Mouse (Mus musculus) midbrain, postnatal 0 days (tissue): ENCODE data around the gene Ncbp3. TPM values are rescaled to one million over a fixed set of nuclear protein-coding genes. Genes with fewer than 3 reads are reported as not detected.
A peak's percentile ranks its signal among the peaks of the same experiment; 100 is the strongest.

Experiments
- ATAC-seq: fragments of 200-750 bp; cut with Nextera tagmentation; 2 replicates; pipeline ENCODE4 v1.8.0; 2017; ENCODE audit warnings: moderate number of reproducible peaks, mild to moderate bottlenecking, moderate TSS enrichment, moderate library complexity; ENCODE audit not compliant: low FRiP score
- DNase-seq: peaks from one replicate; pipeline ENCODE4 v3.0.0-alpha.2; 2015; ENCODE audit warnings: low spot score
- H3K27ac ChIP-seq: fragments of 300-500 bp; sonication (generic); 2 replicates; pipeline ENCODE4 v1.5.1; 2014; ENCODE audit warnings: low read depth, mild to moderate bottlenecking, low read length, mixed read lengths
- H3K27me3 ChIP-seq: fragments of 300-500 bp; sonication (generic); 2 replicates; pipeline ENCODE4 v1.6.1; 2014; ENCODE audit warnings: low read length, control low read depth, mixed read lengths; ENCODE audit not compliant: insufficient read depth
- H3K36me3 ChIP-seq: fragments of 300-500 bp; sonication (generic); 2 replicates; pipeline ENCODE4 v1.6.1; 2014; ENCODE audit warnings: low read length, control low read depth, mixed read lengths; ENCODE audit not compliant: insufficient read depth
- H3K4me1 ChIP-seq: fragments of 300-500 bp; sonication (generic); 2 replicates; pipeline ENCODE4 v1.6.1; 2014; ENCODE audit warnings: mild to moderate bottlenecking, control low read depth, antibody characterized with exemption, low read length, mixed read lengths; ENCODE audit not compliant: insufficient read depth
- H3K4me2 ChIP-seq: fragments of 300-500 bp; sonication (generic); 2 replicates; pipeline ENCODE4 v1.6.1; 2014; ENCODE audit warnings: low read depth, mild to moderate bottlenecking, low read length, mixed read lengths; ENCODE audit not compliant: poor library complexity, severe bottlenecking
- H3K4me3 ChIP-seq: fragments of 300-500 bp; sonication (generic); 2 replicates; pipeline ENCODE4 v1.5.1; 2014; ENCODE audit warnings: low read depth, mild to moderate bottlenecking, low read length, moderate library complexity
- H3K9ac ChIP-seq: fragments of 300-500 bp; sonication (generic); replicated peaks from 2 replicates; pipeline ENCODE4 v1.6.1; 2014; ENCODE audit warnings: mild to moderate bottlenecking, low read length, moderate library complexity, mixed read lengths; ENCODE audit not compliant: poor library complexity, severe bottlenecking
- H3K9me3 ChIP-seq: fragments of 300-500 bp; sonication (generic); 2 replicates; pipeline ENCODE4 v1.6.1; 2016; ENCODE audit warnings: low read length, control low read depth
- CTCF ChIP-seq: IDR thresholded peaks from 2 replicates; pipeline ENCODE4 v1.5.1; 2016; ENCODE audit warnings: antibody characterized with exemption, mild to moderate bottlenecking
- WGBS: fragments of 180-500 bp; shearing (Covaris S2); extraction: QIAGEN DNeasy Blood & Tissue Kit; methylation state at CpG from one replicate; pipeline ENCODE4 v1.1.7; 2014; 5-methylcytosine and 5-hydroxymethylcytosine counted together
- polyA plus RNA-seq: library from polyadenylated mRNA; unstranded; fragments of >200 nt; fragmentation: Nextera tagmentation; extraction: Ambion mirVana; gene quantifications from 2 replicates; pipeline ENCODE4 v1.2.1, GENCODE M21; 2015
- total RNA-seq: library from RNA; depleted of rRNA; stranded (reverse); fragments of >200 nt; gene quantifications from 2 replicates; pipeline ENCODE4 v1.2.3, GENCODE M21; 2014

Ncbp3 gene
- total and polyA plus RNA-seq, 2 experiments from 2014 or later, result 7.2 to 7.9 TPM

DNA sequence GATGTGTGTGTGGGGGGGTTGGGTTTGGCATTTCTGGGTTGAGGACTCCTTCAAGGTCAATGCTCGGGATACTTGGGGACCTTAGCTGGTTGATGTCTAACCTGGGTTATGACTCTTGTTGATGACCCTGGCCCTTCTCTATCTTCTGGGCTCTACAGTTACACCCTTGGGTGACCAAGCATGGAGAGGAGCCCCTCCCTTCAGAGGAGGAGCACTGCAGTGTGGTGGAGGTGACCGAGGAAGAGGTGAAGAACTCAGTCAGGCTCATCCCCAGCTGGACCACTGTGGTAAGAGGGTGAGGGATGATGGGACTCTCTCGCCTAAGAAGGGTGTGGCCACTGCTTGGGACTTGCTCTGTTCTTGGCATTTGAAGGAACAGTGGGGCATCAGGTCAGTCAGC is 9.9 kb upstream of the Ncbp3 start:
- Histone ChIP-seq H3K9me3 (no peaks in the 10 kb centered on the region), H3K4me2 (no peak overlapping the region), H3K36me3 (peaks cover 43% of the 10 kb centered on the region), H3K4me3 (no peak overlapping the region), H3K27ac (no peak overlapping the region), H3K9ac (no peak overlapping the region), H3K27me3 (no peaks in the 10 kb centered on the region), H3K4me1 (no peaks in the 10 kb centered on the region)
- no peak for ATAC-seq
- no peak for DNase-seq
- TF ChIP-seq CTCF, result no peak
- WGBS, result 87% methylated on average over 3 of the region's 3 CpGs

DNA sequence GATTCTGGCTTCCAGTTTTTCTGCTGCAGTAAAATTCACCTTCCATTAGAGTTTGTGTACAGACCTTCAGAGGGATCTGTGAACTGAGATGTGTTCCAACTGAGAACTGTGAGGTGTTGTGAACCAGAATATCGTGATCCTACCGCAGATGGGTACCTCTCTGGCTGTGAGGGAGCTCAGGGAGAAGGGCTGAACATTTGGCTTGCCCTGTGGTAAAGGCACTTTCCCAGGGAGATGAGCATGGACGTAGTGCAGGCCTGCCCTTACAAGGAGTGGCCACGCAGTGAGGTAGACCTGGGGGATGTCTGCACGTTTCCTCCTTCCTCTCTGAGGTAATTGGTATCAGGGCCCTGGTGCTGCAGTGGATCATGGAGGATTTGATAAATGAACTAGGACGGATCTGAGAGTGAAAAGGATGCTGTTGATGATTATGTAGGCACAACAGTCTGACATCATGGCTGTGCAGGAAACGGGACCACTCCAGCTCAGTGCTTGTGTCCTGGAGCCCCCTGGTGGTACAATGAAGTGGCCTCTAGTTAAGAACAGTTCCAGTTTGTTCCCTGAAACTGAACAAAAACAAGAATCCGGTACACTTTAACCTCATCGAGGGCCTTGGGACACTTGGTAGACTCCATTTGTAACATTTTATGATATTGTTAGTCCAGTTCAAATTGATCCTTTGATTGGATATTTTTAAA is 8.3 kb upstream of the Ncbp3 start:
- 60% methylated on average over 9 of the region's 9 CpGs for WGBS
- peak; percentile 71; the same call in 1 of the 2 replicates for ATAC-seq

DNA sequence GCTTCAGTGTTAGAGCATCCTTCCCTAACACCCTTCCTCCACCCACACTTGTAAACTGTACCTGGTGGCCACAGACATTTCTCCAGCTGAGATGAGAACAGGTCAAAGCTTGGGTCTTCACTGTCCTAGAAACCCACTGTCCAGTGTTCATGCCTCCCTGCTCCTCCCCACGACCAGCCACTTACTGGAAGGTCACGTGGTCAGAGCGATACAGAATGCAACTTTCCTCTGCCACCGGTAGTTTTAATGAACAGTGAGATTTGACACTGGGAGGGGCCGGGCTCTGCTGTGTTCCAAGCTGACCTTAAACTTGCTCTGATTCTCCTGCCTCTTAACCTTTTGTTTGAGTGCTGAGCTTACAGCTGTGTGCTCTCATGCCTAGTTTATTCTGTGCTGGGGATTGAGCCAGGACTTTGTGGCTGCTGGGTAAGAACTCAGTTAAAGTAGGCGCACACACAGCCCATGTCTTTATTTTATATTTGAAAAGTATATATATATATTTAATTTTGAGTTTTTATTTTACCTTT is 3.3 kb upstream of the Ncbp3 start:
- no peak overlapping the region for H3K9ac ChIP-seq
- H3K4me1 ChIP-seq, result no peaks in the 10 kb centered on the region; the same call in 1 of the 2 replicates
- no peak overlapping the region for H3K4me3 ChIP-seq
- H3K9me3 ChIP-seq, result no peaks in the 10 kb centered on the region
- 67% methylated on average over 6 of the region's 6 CpGs for WGBS
- peaks cover 16% of the 10 kb centered on the region for H3K36me3 ChIP-seq
- H3K4me2 ChIP-seq, result no peak overlapping the region
- no peak for DNase-seq
- no peak overlapping the region for H3K27ac ChIP-seq
- TF ChIP-seq CTCF, result no peak
- ATAC-seq, result no peak
- no peaks in the 10 kb centered on the region for H3K27me3 ChIP-seq

More for the DNA sequence above, 8.3 kb upstream of the Ncbp3 start:
- peak; percentile 87 for TF ChIP-seq CTCF
- Histone ChIP-seq H3K9me3 (no peaks in the 10 kb centered on the region), H3K4me1 (no peaks in the 10 kb centered on the region), H3K27me3 (no peaks in the 10 kb centered on the region), H3K36me3 (peaks cover 36% of the 10 kb centered on the region), H3K9ac (no peak overlapping the region), H3K27ac (no peak overlapping the region), H3K4me3 (no peak overlapping the region), H3K4me2 (no peak overlapping the region)
- DNase-seq, result peak; percentile 84

DNA sequence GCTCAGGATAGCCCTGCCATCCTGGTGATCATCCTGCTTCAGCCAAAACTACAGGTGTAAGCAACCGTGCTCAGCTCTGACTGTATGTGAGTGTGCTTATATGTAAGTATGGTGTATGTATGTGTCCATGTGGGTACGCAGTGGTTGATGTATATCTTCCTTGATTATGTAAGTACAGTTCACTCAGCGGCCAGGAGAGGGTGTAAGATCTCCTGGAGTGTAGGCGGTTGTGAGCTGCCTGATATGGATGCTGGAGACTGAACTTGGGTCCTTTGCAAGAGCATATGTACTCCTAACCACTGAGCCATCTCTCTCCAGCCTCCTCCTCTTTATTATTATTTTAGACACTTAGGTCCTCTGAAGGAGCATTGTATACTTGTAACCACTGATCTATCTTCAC is 2.8 kb upstream of the Ncbp3 start:
- ATAC-seq, result no peak
- WGBS, result 80% methylated on average over 4 of the region's 4 CpGs
- Histone ChIP-seq H3K27me3 (no peaks in the 10 kb centered on the region), H3K9me3 (no peaks in the 10 kb centered on the region), H3K36me3 (peaks cover 16% of the 10 kb centered on the region), H3K4me3 (no peak overlapping the region), H3K4me1 (no peaks in the 10 kb centered on the region; the same call in 1 of the 2 replicates), H3K27ac (no peak overlapping the region), H3K4me2 (no peak overlapping the region), H3K9ac (no peak overlapping the region)
- no peak for DNase-seq
- no peak for TF ChIP-seq CTCF

DNA sequence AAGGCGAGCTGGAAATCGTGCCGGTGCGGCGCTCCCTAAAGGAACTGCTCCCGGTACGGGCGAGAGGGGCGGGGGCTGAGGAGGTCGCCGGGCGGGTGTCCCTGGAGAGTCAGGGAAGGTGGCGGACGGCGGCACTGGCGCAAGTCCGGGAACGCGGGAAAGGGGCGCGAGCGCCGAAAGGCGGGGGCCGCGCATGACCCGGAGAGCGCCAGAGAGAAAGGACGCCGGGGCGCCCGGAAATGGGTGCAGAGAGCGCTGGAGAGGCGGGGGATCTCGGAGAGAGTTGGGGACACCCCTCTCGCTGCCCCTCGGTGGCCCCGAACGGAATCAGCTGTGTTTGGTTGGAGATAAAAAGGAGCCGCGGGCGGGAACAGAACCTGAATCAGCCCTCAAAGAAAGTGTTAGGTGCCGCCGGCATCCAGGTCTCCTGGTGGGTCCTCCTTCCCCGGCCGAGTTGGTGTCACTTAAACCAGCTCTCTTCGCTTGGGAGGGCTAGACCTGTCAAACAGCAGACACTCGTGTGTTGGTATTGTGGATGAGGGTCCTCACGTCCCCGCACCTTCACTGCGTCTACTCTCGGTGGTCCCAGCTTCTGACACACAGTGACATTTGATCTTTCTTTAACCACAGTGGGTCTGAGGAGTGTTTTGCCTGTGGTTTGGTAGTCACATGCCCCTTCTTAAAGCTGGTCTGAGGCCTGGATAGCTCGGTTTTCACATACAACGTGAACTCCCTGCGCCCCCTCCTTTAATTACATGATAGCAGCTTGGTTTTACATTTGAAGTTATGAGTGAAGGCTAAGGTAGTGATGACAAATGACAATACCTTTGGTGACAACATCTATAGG is 670 bp downstream of the Ncbp3 start:
- ATAC-seq (peak; percentile 65), DNase-seq (peak; percentile 25)
- H3K27ac ChIP-seq, result peak overlapping the region; percentile 86
- peak overlapping the region; percentile 96 for H3K9ac ChIP-seq
- H3K4me3 ChIP-seq, result peak overlapping the region; percentile 97
- H3K4me2 ChIP-seq, result peak overlapping the region; percentile 74
- no peaks in the 10 kb centered on the region for H3K9me3 ChIP-seq
- WGBS, result 1% methylated on average over 52 of the region's 55 CpGs
- no peaks in the 10 kb centered on the region for H3K27me3 ChIP-seq
- H3K36me3 ChIP-seq, result peaks cover 6% of the 10 kb centered on the region
- no peak for TF ChIP-seq CTCF
- no peaks in the 10 kb centered on the region; the same call in 1 of the 2 replicates for H3K4me1 ChIP-seq
